Mouse (Mus musculus): Measurements from ENCODE around the gene Hmgb4. TPM values are rescaled to one million over a fixed set of nuclear protein-coding genes. Genes with fewer than 3 reads are reported as not detected.

Hmgb4 gene
- total and polyA plus RNA-seq, 2 experiments from 2014 or later: not detected

- no peak for TF ChIP-seq CTCF (IDR thresholded peaks at IDR 0.05)
- Histone ChIP-seq H3K9me3 (ENCODE audit: low read length) (no peaks in the 10 kb centered on the region), H3K27ac (ENCODE audit: low read depth, low read length) (no peak overlapping the region), H3K9ac (replicated peaks; ENCODE audit: low read length, poor library complexity, severe bottlenecking) (no peak overlapping the region), H3K36me3 (ENCODE audit: insufficient read depth, low read length) (peaks cover 5% of the 10 kb centered on the region; the same call in 1 of the 2 replicates), H3K27me3 (ENCODE audit: insufficient read depth, low read length) (no peaks in the 10 kb centered on the region), H3K4me2 (ENCODE audit: low read depth, low read length, poor library complexity, severe bottlenecking) (no peak overlapping the region), H3K4me1 (ENCODE audit: insufficient read depth, low read length) (no peaks in the 10 kb centered on the region), H3K4me3 (ENCODE audit: low read depth, low read length) (no peak overlapping the region)
- DNase-seq (ENCODE audit: low spot score) (peak; percentile 69), ATAC-seq (ENCODE audit: low FRiP score) (no peak)
- 53% methylated on average over 13 of the region's 13 CpGs for WGBS
Observed at GRCm38 (mm10) chr4:128217991-128218595, 42.7 kb downstream of the Hmgb4 start.

Data from midbrain, postnatal 0 days (tissue).